Mouse (Mus musculus) frontal cortex, postnatal 14 days (tissue): ENCODE measurements around the gene Ccdc18.
A peak's percentile ranks its signal among the peaks of the same experiment; 100 is the strongest.
"Not testable (repeated sequence)": the region's sequence is repeated elsewhere in the genome, so short reads cannot be mapped to it uniquely, and the experiment has no call there.

Source experiments
- DNase-seq, 2 experiments: peaks; one replicate each; pipeline ENCODE4 v3.0.0; 2022; ENCODE audit warnings: low spot score in 2 of 2

The Ccdc18 gene

GRCm38 (mm10) chr5:108262722-108263121 lies 130.0 kb downstream of the Ccdc18 start:
- DNase-seq, result peak; percentile 13 to 37

- DNase-seq, result not testable (repeated sequence)
Observed at GRCm38 (mm10) chr5:108263785-108264184, 131.1 kb downstream of the Ccdc18 start.

- no peak for DNase-seq
Observed at GRCm38 (mm10) chr5:108266990-108267389, 134.3 kb downstream of the Ccdc18 start.

- peak; percentile 57 to 70 for DNase-seq
Observed at GRCm38 (mm10) chr5:108268127-108269062, 135.7 kb downstream of the Ccdc18 start, which contains the start of gene Dr1. Gene Dr1, plus strand, starts transcription at chr5:108268897.

- DNase-seq, result no peak
Observed at GRCm38 (mm10) chr5:108269063-108269810, 136.6 kb downstream of the Ccdc18 start.

- no peak for DNase-seq
Observed at GRCm38 (mm10) chr5:108269811-108270151, 137.1 kb downstream of the Ccdc18 start.

GRCm38 (mm10) chr5:108270415-108270814 lies 137.7 kb downstream of the Ccdc18 start:
- no peak for DNase-seq

GRCm38 (mm10) chr5:108271345-108271744 lies 138.7 kb downstream of the Ccdc18 start:
- not testable (repeated sequence) for DNase-seq
